Mouse (Mus musculus) hindbrain, embryonic 16.5 days (tissue): ENCODE results near the gene Ngp. TPM values are rescaled to one million over a fixed set of nuclear protein-coding genes. Genes with fewer than 3 reads are reported as not detected.

Experiments
- ATAC-seq: fragments of 200-750 bp; cut with Nextera tagmentation; 2 replicates; pipeline ENCODE4 v1.8.0; 2017; ENCODE audit warnings: moderate TSS enrichment, moderate library complexity
- H3K27ac ChIP-seq: fragments of 300-500 bp; sonication (generic); 2 replicates; pipeline ENCODE4 v1.5.1; 2014; ENCODE audit warnings: low read depth, mild to moderate bottlenecking, control low read depth, low read length, moderate library complexity
- H3K27me3 ChIP-seq: fragments of 300-500 bp; sonication (generic); replicated peaks from 2 replicates; pipeline ENCODE4 v1.6.1; 2014; ENCODE audit warnings: low read length; ENCODE audit not compliant: control insufficient read depth, insufficient read depth
- H3K36me3 ChIP-seq: fragments of 300-500 bp; sonication (generic); 2 replicates; pipeline ENCODE4 v1.6.1; 2014; ENCODE audit warnings: mild to moderate bottlenecking, low read length, moderate library complexity, mixed read lengths; ENCODE audit not compliant: control insufficient read depth, insufficient read depth
- H3K4me1 ChIP-seq: fragments of 300-500 bp; sonication (generic); 2 replicates; pipeline ENCODE4 v1.6.1; 2014; ENCODE audit warnings: low read depth, low read length; ENCODE audit not compliant: control insufficient read depth, insufficient read depth
- H3K4me2 ChIP-seq: fragments of 300-500 bp; sonication (generic); 2 replicates; pipeline ENCODE4 v1.6.1; 2014; ENCODE audit warnings: mild to moderate bottlenecking, low read length, control low read depth, moderate library complexity
- H3K4me3 ChIP-seq: fragments of 300-500 bp; sonication (generic); 2 replicates; pipeline ENCODE4 v1.5.1; 2014; ENCODE audit warnings: mild to moderate bottlenecking, low read length, control low read depth, moderate library complexity
- H3K9ac ChIP-seq: fragments of 300-500 bp; sonication (generic); 2 replicates; pipeline ENCODE4 v1.6.1; 2014; ENCODE audit warnings: low read depth, mild to moderate bottlenecking, control low read depth, low read length, moderate library complexity
- H3K9me3 ChIP-seq: fragments of 300-500 bp; sonication (generic); 2 replicates; pipeline ENCODE4 v1.6.1; 2014; ENCODE audit warnings: mild to moderate bottlenecking, low read length, moderate library complexity; ENCODE audit not compliant: control insufficient read depth
- WGBS: fragments of 180-500 bp; shearing (Covaris S2); extraction: QIAGEN DNeasy Blood & Tissue Kit; methylation state at CpG from one replicate; pipeline ENCODE4 v1.1.7; 2014; 5-methylcytosine and 5-hydroxymethylcytosine counted together
- polyA plus RNA-seq: library from polyadenylated mRNA; unstranded; fragments of >200 nt; fragmentation: Nextera tagmentation; extraction: Ambion mirVana; gene quantifications from 2 replicates; pipeline ENCODE4 v1.2.1, GENCODE M21; 2015

The Ngp gene
- polyA plus RNA-seq, 1 experiment from 2014 or later: 1.9 TPM

DNA sequence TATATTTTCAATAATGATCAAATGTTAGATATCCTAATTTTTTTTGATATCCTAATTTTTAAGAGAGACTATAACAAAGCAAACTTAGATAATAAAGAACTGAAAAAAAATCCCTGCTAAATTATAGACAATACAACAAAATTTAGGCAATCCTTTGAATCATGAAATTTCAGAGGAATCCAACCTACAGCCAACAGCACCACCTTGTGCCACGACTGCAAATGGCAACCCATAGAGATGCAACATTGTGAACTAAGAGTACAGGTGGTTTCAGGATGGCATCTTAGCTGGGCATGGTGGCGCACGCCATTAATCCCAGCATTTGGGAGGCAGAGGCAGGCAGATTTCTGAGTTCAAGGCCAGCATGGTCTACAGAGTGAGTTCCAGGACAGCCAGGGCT lies 46.6 kb downstream of the Ngp start:
- Histone ChIP-seq H3K36me3 (no peaks in the 10 kb centered on the region), H3K27me3 (no peaks in the 10 kb centered on the region), H3K9me3 (no peaks in the 10 kb centered on the region), H3K4me1 (no peaks in the 10 kb centered on the region), H3K4me2 (no peak overlapping the region), H3K27ac (no peak overlapping the region), H3K4me3 (no peak overlapping the region), H3K9ac (no peak overlapping the region)
- WGBS: 85% methylated on average over 3 of the region's 3 CpGs
- no peak for ATAC-seq

Other genes starting within 250 kb of the Ngp start
- gene Cspg5, start 176.0 kb upstream of the Ngp start, polyA plus RNA-seq: 207 and 212 TPM in 2 replicates
- 39.0 and 40.2 TPM in 2 replicates for gene Elp6, start 114.6 kb upstream of the Ngp start, polyA plus RNA-seq
- gene Scap, start 86.5 kb upstream of the Ngp start, polyA plus RNA-seq: 57.8 and 59.0 TPM in 2 replicates
- gene Ptpn23, start 11.5 kb upstream of the Ngp start, polyA plus RNA-seq: 19.2 and 24.5 TPM in 2 replicates
- 27.4 and 30.7 TPM in 2 replicates for gene Klhl18, start 56.9 kb downstream of the Ngp start, polyA plus RNA-seq
- 6.1 and 6.8 TPM in 2 replicates for gene Kif9, start 57.2 kb downstream of the Ngp start, polyA plus RNA-seq
- gene Setd2, start 112.8 kb downstream of the Ngp start, polyA plus RNA-seq: 28.0 and 28.8 TPM in 2 replicates
- 25.8 and 30.1 TPM in 2 replicates for gene Nradd, start 204.7 kb downstream of the Ngp start, polyA plus RNA-seq
- gene Nbeal2, start 234.4 kb downstream of the Ngp start, polyA plus RNA-seq: 3.2 and 4.8 TPM in 2 replicates
- 88.5 and 101 TPM in 2 replicates for gene Ccdc12, start 236.8 kb downstream of the Ngp start, polyA plus RNA-seq